ENCODE assay signal across 31 mouse cellular contexts in the genomic region with DNA sequence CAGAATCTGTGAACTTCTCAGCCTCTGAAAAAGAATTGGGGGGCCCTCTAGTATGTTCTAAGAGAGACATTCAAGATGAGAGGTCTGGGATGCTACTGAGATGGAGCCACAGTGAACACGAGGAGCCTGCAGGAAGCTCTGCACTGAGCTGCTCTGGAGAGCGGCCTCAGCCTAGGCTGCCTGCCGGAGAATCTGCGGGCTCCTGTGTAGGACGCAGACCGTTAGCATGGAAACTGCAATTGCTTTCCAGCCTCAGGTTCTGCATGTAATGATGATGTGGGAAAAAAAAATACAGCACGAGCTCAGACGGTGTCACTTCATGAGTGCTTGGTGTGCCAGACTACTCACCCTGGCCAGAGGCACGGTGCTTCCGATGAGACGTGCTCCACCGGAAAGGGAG. TPM values are rescaled to one million over a fixed set of nuclear protein-coding genes. Genes with fewer than 3 reads are reported as not detected.
A peak's percentile ranks its signal among the peaks of the same experiment; 100 is the strongest.
DNase-seq lines count a peak whose midpoint lies in the region; ATAC-seq and TF ChIP-seq lines count a peak whose summit lies in the region.
"Had no signal": no experiment of that assay in that cellular context is flagged by ENCODE, and none has a peak within 500 bp of the region (broad histone marks: within the 10 kb centered on the region; RNA-seq: fewer than 3 reads in every experiment).

No protein-coding gene starts in this region.

- intact Hi-C loops in gastrocnemius, postnatal 14 days (cut with DNase I; ENCODE audit: low total_unique reads): no loop called here

- H3K27ac ChIP-seq in forebrain, embryonic 15.5 days (replicated peaks): no peak overlapping the region
- H3K27ac ChIP-seq in forebrain, postnatal 0 days (ENCODE audit: low read depth, low read length): no peak overlapping the region
- no peak overlapping the region for H3K27ac ChIP-seq in midbrain, embryonic 10.5 days (replicated peaks)
- H3K27ac ChIP-seq in midbrain, embryonic 15.5 days: no peak overlapping the region
- H3K27ac ChIP-seq in embryonic facial prominence, embryonic 11.5 days (replicated peaks; ENCODE audit: low read depth, low read length): no peak overlapping the region
- H3K27ac ChIP-seq: heart, embryonic 13.5 days; kidney, embryonic 15.5 days; left cerebral cortex, adult 2 months; limb, embryonic 15.5 days; liver, embryonic 13.5 days had no signal

- H3K4me1 ChIP-seq in forebrain, embryonic 15.5 days: no peaks in the 10 kb centered on the region
- H3K4me1 ChIP-seq in forebrain, postnatal 0 days (ENCODE audit: insufficient read depth): no peaks in the 10 kb centered on the region
- no peaks in the 10 kb centered on the region for H3K4me1 ChIP-seq in midbrain, embryonic 10.5 days
- no peaks in the 10 kb centered on the region for H3K4me1 ChIP-seq in midbrain, embryonic 15.5 days
- H3K4me1 ChIP-seq in embryonic facial prominence, embryonic 11.5 days (ENCODE audit: control insufficient read depth, insufficient read depth, low read length): no peaks in the 10 kb centered on the region
- H3K4me1 ChIP-seq: heart, embryonic 13.5 days; kidney, embryonic 15.5 days; limb, embryonic 15.5 days; liver, embryonic 13.5 days; megakaryocyte, embryonic 14.5 days had no signal

- no peak for DNase-seq in forebrain, postnatal 0 days
- peak; percentile 40 for DNase-seq in midbrain, embryonic 10.5 days (ENCODE audit: low spot score)
- DNase-seq in brain, embryonic 14.5 days (ENCODE audit: low read depth): peak; percentile 59
- peak; percentile 15 for DNase-seq in embryonic facial prominence, embryonic 11.5 days (ENCODE audit: low spot score)
- DNase-seq in gastrocnemius, postnatal 14 days: no peak
- no peak for DNase-seq in cerebellum, adult 9-10 months
- DNase-seq: adrenal gland, postnatal 14 days; cerebellum, adult 18-20 months; cerebellum, postnatal 25 days; heart, postnatal 10 days; kidney, adult 11 months; kidney, postnatal 25 days; liver, embryonic 13.5 days; lung, adult 18-20 months; lung, postnatal 4 days; right cerebral cortex, postnatal 4 days; thymus, adult 2 months; thymus, postnatal 36 days had no signal

- no peak overlapping the region for H3K4me3 ChIP-seq in forebrain, embryonic 15.5 days
- no peak overlapping the region for H3K4me3 ChIP-seq in forebrain, postnatal 0 days (ENCODE audit: low read depth, low read length)
- no peak overlapping the region for H3K4me3 ChIP-seq in midbrain, embryonic 10.5 days
- no peak overlapping the region for H3K4me3 ChIP-seq in midbrain, embryonic 15.5 days
- H3K4me3 ChIP-seq in embryonic facial prominence, embryonic 11.5 days (ENCODE audit: low read depth, low read length): no peak overlapping the region
- H3K4me3 ChIP-seq: heart, embryonic 13.5 days; kidney, embryonic 15.5 days; left cerebral cortex, adult 2 months; limb, embryonic 15.5 days; liver, embryonic 13.5 days; megakaryocyte, embryonic 14.5 days had no signal

- no peaks in the 10 kb centered on the region for H3K9me3 ChIP-seq in forebrain, embryonic 15.5 days
- no peaks in the 10 kb centered on the region for H3K9me3 ChIP-seq in forebrain, postnatal 0 days (ENCODE audit: low read length)
- no peaks in the 10 kb centered on the region for H3K9me3 ChIP-seq in midbrain, embryonic 10.5 days (replicated peaks)
- no peaks in the 10 kb centered on the region for H3K9me3 ChIP-seq in midbrain, embryonic 15.5 days
- H3K9me3 ChIP-seq in embryonic facial prominence, embryonic 11.5 days (replicated peaks; ENCODE audit: control insufficient read depth, low read length): no peaks in the 10 kb centered on the region
- H3K9me3 ChIP-seq: heart, embryonic 13.5 days; kidney, embryonic 15.5 days; limb, embryonic 15.5 days; liver, embryonic 13.5 days had no signal

- TF ChIP-seq POLR2A in brain, embryonic 14.5 days (IDR thresholded peaks at IDR 0.05; ENCODE audit: borderline replicate concordance, extremely low read depth, insufficient read depth, insufficient read length, poor library complexity, severe bottlenecking): no peak

- peaks cover 54% of the 10 kb centered on the region for H3K27me3 ChIP-seq in forebrain, embryonic 15.5 days
- H3K27me3 ChIP-seq in forebrain, postnatal 0 days (ENCODE audit: insufficient read depth, low read length): peaks cover 32% of the 10 kb centered on the region
- H3K27me3 ChIP-seq in midbrain, embryonic 10.5 days (ENCODE audit: low read depth, poor library complexity, severe bottlenecking): peaks cover 100% of the 10 kb centered on the region
- peaks cover 54% of the 10 kb centered on the region for H3K27me3 ChIP-seq in midbrain, embryonic 15.5 days (replicated peaks)
- H3K27me3 ChIP-seq in embryonic facial prominence, embryonic 11.5 days (ENCODE audit: control insufficient read depth, insufficient read depth, low read length): peaks cover 30% of the 10 kb centered on the region

- WGBS in forebrain, embryonic 15.5 days: 41% methylated on average over 12 of the region's 12 CpGs
- 36% methylated on average over 12 of the region's 12 CpGs for WGBS in forebrain, postnatal 0 days
- 49% methylated on average over 12 of the region's 12 CpGs for WGBS in midbrain, embryonic 10.5 days
- WGBS in midbrain, embryonic 15.5 days: 38% methylated on average over 12 of the region's 12 CpGs
- WGBS in embryonic facial prominence, embryonic 11.5 days: 47% methylated on average over 12 of the region's 12 CpGs

- H3K4me2 ChIP-seq in forebrain, embryonic 15.5 days (replicated peaks): no peak overlapping the region
- H3K4me2 ChIP-seq in forebrain, postnatal 0 days (ENCODE audit: low read depth): no peak overlapping the region
- H3K4me2 ChIP-seq in midbrain, embryonic 15.5 days: no peak overlapping the region
- H3K4me2 ChIP-seq in embryonic facial prominence, embryonic 11.5 days (ENCODE audit: low read depth, low read length): no peak overlapping the region
- H3K4me2 ChIP-seq: heart, embryonic 13.5 days; kidney, embryonic 15.5 days; limb, embryonic 15.5 days; liver, embryonic 13.5 days had no signal

- no peak for TF ChIP-seq CTCF in forebrain, postnatal 0 days (IDR thresholded peaks at IDR 0.05; ENCODE audit: low read depth)
- TF ChIP-seq CTCF in brain, embryonic 14.5 days (IDR thresholded peaks at IDR 0.05; ENCODE audit: borderline replicate concordance, extremely low read depth, insufficient read depth, insufficient read length): no peak

- ATAC-seq in forebrain, embryonic 15.5 days (replicated peaks): peak; percentile 55; the same call in 1 of the 2 replicates
- no peak for ATAC-seq in forebrain, postnatal 0 days
- no peak for ATAC-seq in midbrain, embryonic 15.5 days (replicated peaks)
- ATAC-seq in embryonic facial prominence, embryonic 11.5 days (replicated peaks; ENCODE audit: insufficient number of reproducible peaks, low FRiP score, low TSS enrichment, low read depth): no peak
- ATAC-seq: forebrain, embryonic 16.5 days; lung, postnatal 0 days; Patski had no signal

- H3K36me3 ChIP-seq in forebrain, embryonic 15.5 days: no peaks in the 10 kb centered on the region
- no peaks in the 10 kb centered on the region for H3K36me3 ChIP-seq in forebrain, postnatal 0 days (ENCODE audit: insufficient read depth)
- no peaks in the 10 kb centered on the region for H3K36me3 ChIP-seq in midbrain, embryonic 10.5 days
- no peaks in the 10 kb centered on the region for H3K36me3 ChIP-seq in midbrain, embryonic 15.5 days (replicated peaks)
- H3K36me3 ChIP-seq in embryonic facial prominence, embryonic 11.5 days (replicated peaks; ENCODE audit: control insufficient read depth, insufficient read depth, low read depth, low read length): no peaks in the 10 kb centered on the region
- H3K36me3 ChIP-seq: heart, embryonic 13.5 days; kidney, embryonic 15.5 days; limb, embryonic 15.5 days; liver, embryonic 13.5 days had no signal

- no peak overlapping the region for H3K9ac ChIP-seq in forebrain, embryonic 15.5 days (replicated peaks)
- H3K9ac ChIP-seq in forebrain, postnatal 0 days: no peak overlapping the region
- no peak overlapping the region for H3K9ac ChIP-seq in midbrain, embryonic 15.5 days
- no peak overlapping the region for H3K9ac ChIP-seq in embryonic facial prominence, embryonic 11.5 days (replicated peaks; ENCODE audit: low read length)
- H3K9ac ChIP-seq: heart, embryonic 13.5 days; kidney, embryonic 15.5 days; limb, embryonic 15.5 days; liver, embryonic 13.5 days had no signal

RNA-seq across cellular contexts. Expression of a gene that starts 6.9 kb away (rescaled TPM):
- 30.4 and 34.8 TPM in 2 replicates for polyA plus RNA-seq in forebrain, embryonic 15.5 days (2015; fragmentation: Nextera tagmentation; extraction: Ambion mirVana)
- total RNA-seq in forebrain, postnatal 0 days (2014; rRNA removed): 18.4 and 30.3 TPM in 2 replicates
- 7.4 and 23.9 TPM in 2 replicates for polyA plus RNA-seq in forebrain, postnatal 0 days (2015; fragmentation: Nextera tagmentation; extraction: Ambion mirVana)
- 18.1 and 19.3 TPM in 2 replicates for polyA plus RNA-seq in midbrain, embryonic 10.5 days (2016; fragmentation: Nextera tagmentation; extraction: Ambion mirVana)
- 40.9 and 52.5 TPM in 2 replicates for polyA plus RNA-seq in midbrain, embryonic 15.5 days (2015; fragmentation: Nextera tagmentation; extraction: Ambion mirVana)
- polyA plus RNA-seq in brain, embryonic 14.5 days (2012; rRNA removed): 12.8 and 19.0 TPM in 2 replicates
- 12.4 and 13.1 TPM in 2 replicates for polyA plus RNA-seq in embryonic facial prominence, embryonic 11.5 days (2014; fragmentation: Nextera tagmentation; extraction: Ambion mirVana)
- total RNA-seq in gastrocnemius, postnatal 14 days (2021): 10 to 100 TPM; 10.1 to 14.1 TPM
- total RNA-seq: MEL; neutrophil, adult 5-6 weeks had no signal
- polyA plus RNA-seq: Patski had no signal

RNA-seq across cellular contexts. Expression of a gene that starts 51.8 kb away (rescaled TPM):
- polyA plus RNA-seq in forebrain, embryonic 15.5 days (2015; fragmentation: Nextera tagmentation; extraction: Ambion mirVana): 0.33 and 0.34 TPM in 2 replicates
- 0.62 and 0.95 TPM in 2 replicates for total RNA-seq in forebrain, postnatal 0 days (2014; rRNA removed)
- 0.45 and 0.47 TPM in 2 replicates for polyA plus RNA-seq in forebrain, postnatal 0 days (2015; fragmentation: Nextera tagmentation; extraction: Ambion mirVana)
- 0.25 and 0.30 TPM in 2 replicates for polyA plus RNA-seq in midbrain, embryonic 10.5 days (2016; fragmentation: Nextera tagmentation; extraction: Ambion mirVana)
- polyA plus RNA-seq in midbrain, embryonic 15.5 days (2015; fragmentation: Nextera tagmentation; extraction: Ambion mirVana): 0.66 and 1.2 TPM in 2 replicates
- polyA plus RNA-seq in brain, embryonic 14.5 days (2012; rRNA removed): 0.26 and 0.45 TPM in 2 replicates
- 0.11 and 0.17 TPM in 2 replicates for polyA plus RNA-seq in embryonic facial prominence, embryonic 11.5 days (2014; fragmentation: Nextera tagmentation; extraction: Ambion mirVana)
- under 1 TPM; 0.53 to 0.69 TPM for total RNA-seq in gastrocnemius, postnatal 14 days (2021)
- total RNA-seq: hematopoietic stem cell, adult 5-6 weeks; MEL; neutrophil, adult 5-6 weeks had no signal
- polyA plus RNA-seq: liver, embryonic 13.5 days; Patski had no signal

Comparison
In these comparisons a context has a peak if more than half of its experiments do, and no peak if none do; other contexts are left out.
1. DNase-seq: peak in midbrain, embryonic 10.5 days (single experiment), brain, embryonic 14.5 days (single experiment) and embryonic facial prominence, embryonic 11.5 days (single experiment); none in forebrain, postnatal 0 days (single experiment), gastrocnemius, postnatal 14 days (single experiment) and cerebellum, adult 9-10 months (single experiment).